ENCODE assay signal across 8 mouse cellular contexts in genomic region chr13:114757459-114757858, GRCm38 (mm10).
A peak's percentile ranks its signal among the peaks of the same experiment; 100 is the strongest.
DNase-seq lines count a peak whose midpoint lies in the region; ATAC-seq and TF ChIP-seq lines count a peak whose summit lies in the region.

No protein-coding gene starts in this region.

- TF ChIP-seq EP300 in liver, postnatal 0 days (IDR thresholded peaks at IDR 0.05; ENCODE audit: low read depth) = no peak

- H3K4me1 ChIP-seq in liver, postnatal 0 days (ENCODE audit: insufficient read depth) = no peaks in the 10 kb centered on the region

- ATAC-seq in liver, postnatal 0 days = peak; percentile 56; the same call in 1 of the 2 replicates

- H3K4me3 ChIP-seq in liver, postnatal 0 days (ENCODE audit: low read depth, low read length) = no peak overlapping the region

- H3K9me3 ChIP-seq in liver, postnatal 0 days (ENCODE audit: low read length) = no peaks in the 10 kb centered on the region

- H3K27me3 ChIP-seq in liver, postnatal 0 days (ENCODE audit: insufficient read depth, low read length) = no peaks in the 10 kb centered on the region

- no peak overlapping the region for H3K4me2 ChIP-seq in liver, postnatal 0 days (ENCODE audit: low read depth, low read length)

- H3K9ac ChIP-seq in liver, postnatal 0 days (replicated peaks) = no peak overlapping the region

- H3K27ac ChIP-seq in liver, postnatal 0 days (ENCODE audit: low read depth) = no peak overlapping the region

- no peaks in the 10 kb centered on the region for H3K36me3 ChIP-seq in liver, postnatal 0 days (replicated peaks; ENCODE audit: insufficient read depth, low read length)

- TF ChIP-seq CTCF in liver, postnatal 0 days (IDR thresholded peaks at IDR 0.05; ENCODE audit: low read depth) = peak; percentile 67

- peak; percentile 23 to 30 for DNase-seq in cerebellum, postnatal 10 days
- DNase-seq in cerebellum, postnatal 36 days = no peak
- peak; percentile 28 for DNase-seq in liver, postnatal 0 days
- DNase-seq in liver = no peak
- DNase-seq in embryo, embryonic 10 days (ENCODE audit: low spot score) = peak; percentile 36
- peak; percentile 29 to 57 for DNase-seq in kidney, postnatal 36 days
- DNase-seq in right cerebral cortex, adult 18-20 months = peak; percentile 10
- no peak for DNase-seq in B cell, adult 2 months

Comparison
In these comparisons a context has a peak if more than half of its experiments do, and no peak if none do; other contexts are left out.
1. DNase-seq: peak in cerebellum, postnatal 10 days (2 of 2), liver, postnatal 0 days (single experiment), embryo, embryonic 10 days (single experiment), kidney, postnatal 36 days (2 of 2) and right cerebral cortex, adult 18-20 months (single experiment); none in cerebellum, postnatal 36 days (0 of 2), liver (single experiment) and B cell, adult 2 months (0 of 2).